In the genomic region with DNA sequence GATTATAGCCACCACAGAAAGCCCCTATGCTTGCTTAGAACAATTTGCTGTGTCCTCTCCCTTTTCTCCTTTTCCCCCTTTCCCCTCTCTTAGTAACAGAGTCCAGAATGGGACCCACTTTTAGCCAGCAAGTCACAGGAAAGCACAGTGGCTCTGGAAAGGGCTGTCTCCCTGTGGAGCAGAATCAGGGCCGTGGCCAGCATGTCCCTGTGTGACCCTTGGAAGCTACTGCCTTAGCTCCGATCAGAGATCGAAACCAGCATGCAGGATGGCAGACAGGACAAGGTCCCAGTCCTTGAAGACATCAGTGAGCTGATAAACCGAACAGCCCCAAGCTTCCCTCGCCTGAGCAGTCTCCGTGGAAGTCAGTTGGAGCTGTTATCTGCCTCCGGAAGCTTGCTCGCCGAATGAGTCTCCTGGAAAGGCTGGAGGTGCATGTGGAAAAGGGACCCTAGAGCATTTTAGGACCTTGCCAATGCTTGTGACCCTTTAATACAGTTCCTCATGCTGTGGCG, we compare ENCODE assay signal across 26 mouse cellular contexts. TPM values are rescaled to one million over a fixed set of nuclear protein-coding genes. Genes with fewer than 3 reads are reported as not detected.
DNase-seq lines count a peak whose midpoint lies in the region; ATAC-seq and TF ChIP-seq lines count a peak whose summit lies in the region.
"Had no signal": no experiment of that assay in that cellular context is flagged by ENCODE, and none has a peak within 500 bp of the region (broad histone marks: within the 10 kb centered on the region; RNA-seq: fewer than 3 reads in every experiment).

No protein-coding gene starts in this region.

- H3K9ac ChIP-seq in intestine, postnatal 0 days (ENCODE audit: low read depth, low read length) = no peak overlapping the region
- H3K9ac ChIP-seq: embryonic facial prominence, embryonic 12.5 days; embryonic facial prominence, embryonic 15.5 days; forebrain, postnatal 0 days; heart, embryonic 12.5 days; heart, embryonic 15.5 days; hindbrain, embryonic 14.5 days had no signal

- DNase-seq in adrenal gland, postnatal 10 days = peak; percentile 59
- DNase-seq in adrenal gland, adult 2 months = no peak
- peak; percentile 39 to 52 for DNase-seq in cerebellum, postnatal 14 days
- no peak for DNase-seq in cerebellum, adult 11-12 months
- DNase-seq: adrenal gland, postnatal 36 days; cerebellum, adult 8-10 months; cerebellum, postnatal 25 days; forebrain, postnatal 0 days; gastrocnemius, adult 2 months; gastrocnemius, postnatal 36 days; heart, adult 18-20 months; heart, postnatal 10 days; heart, postnatal 4 days; kidney, adult 18-20 months; kidney, adult 9 months had no signal

- TF ChIP-seq CTCF in intestine, postnatal 0 days (IDR thresholded peaks at IDR 0.05; ENCODE audit: low read depth) = no peak

- no peak overlapping the region for H3K4me3 ChIP-seq in intestine, postnatal 0 days (ENCODE audit: low read depth, low read length)
- H3K4me3 ChIP-seq: embryonic facial prominence, embryonic 12.5 days; embryonic facial prominence, embryonic 15.5 days; gastrocnemius, adult 2 months; heart, embryonic 12.5 days; heart, embryonic 15.5 days had no signal

- H3K27me3 ChIP-seq in intestine, postnatal 0 days (replicated peaks; ENCODE audit: control insufficient read depth, insufficient read depth, low read length) = no peaks in the 10 kb centered on the region
- H3K27me3 ChIP-seq: embryonic facial prominence, embryonic 12.5 days; embryonic facial prominence, embryonic 15.5 days; heart, embryonic 12.5 days; heart, embryonic 15.5 days had no signal

- no peaks in the 10 kb centered on the region for H3K9me3 ChIP-seq in intestine, postnatal 0 days (ENCODE audit: control insufficient read depth)
- H3K9me3 ChIP-seq: embryonic facial prominence, embryonic 12.5 days; embryonic facial prominence, embryonic 15.5 days; heart, embryonic 12.5 days; heart, embryonic 15.5 days had no signal

- 41% methylated on average over 10 of the region's 10 CpGs for WGBS in intestine, postnatal 0 days

- no peaks in the 10 kb centered on the region for H3K36me3 ChIP-seq in intestine, postnatal 0 days (ENCODE audit: control insufficient read depth, insufficient read depth)
- H3K36me3 ChIP-seq: embryonic facial prominence, embryonic 12.5 days; heart, embryonic 12.5 days; heart, embryonic 15.5 days had no signal

- ATAC-seq in intestine, postnatal 0 days = peak; percentile 47
- ATAC-seq in megakaryocyte progenitor cell, adult 5-6 weeks (replicated peaks; ENCODE audit: poor library complexity) = no peak
- ATAC-seq: activated CD4-positive, CD25-positive, alpha-beta regulatory T cell, adult 4 months; forebrain, embryonic 14.5 days; forebrain, postnatal 0 days; hindbrain, postnatal 0 days; inflammation-experienced regulatory T-cells, adult 6 months had no signal

- H3K4me2 ChIP-seq in intestine, postnatal 0 days (replicated peaks; ENCODE audit: low read depth) = no peak overlapping the region
- H3K4me2 ChIP-seq: embryonic facial prominence, embryonic 12.5 days; embryonic facial prominence, embryonic 15.5 days; heart, embryonic 12.5 days; heart, embryonic 15.5 days; hindbrain, embryonic 14.5 days had no signal

- H3K4me1 ChIP-seq in intestine, postnatal 0 days (replicated peaks; ENCODE audit: control insufficient read depth, insufficient read depth, low read length) = 0 out of 2 replicates have a peak, but pooled peaks cover 5% of the 10 kb centered on the region
- H3K4me1 ChIP-seq: embryonic facial prominence, embryonic 15.5 days had no signal

- peak overlapping the region; percentile 91 for H3K27ac ChIP-seq in intestine, postnatal 0 days (ENCODE audit: low read depth, low read length)
- H3K27ac ChIP-seq: embryonic facial prominence, embryonic 12.5 days; embryonic facial prominence, embryonic 15.5 days; gastrocnemius, adult 2 months; heart, embryonic 15.5 days; hindbrain, embryonic 14.5 days; hindbrain, postnatal 0 days had no signal

RNA-seq across cellular contexts. Expression of a gene that starts 7.4 kb away (rescaled TPM):
- 1 to 10 TPM; 4.2 to 5.5 TPM for total RNA-seq in adrenal gland, postnatal 10 days (2021)
- total RNA-seq in adrenal gland, adult 2 months (2021) = 1 to 10 TPM; 1.9 to 3.9 TPM
- 3.6 and 4.0 TPM in 2 replicates for polyA plus RNA-seq in adrenal gland, adult 2 months (2012; rRNA removed)
- 3.5 and 3.6 TPM in 2 replicates for polyA plus RNA-seq in intestine, postnatal 0 days (2015; fragmentation: Nextera tagmentation; extraction: Ambion mirVana)
- 8.0 and 10.8 TPM in 2 replicates for total RNA-seq in megakaryocyte progenitor cell, adult 5-6 weeks (2015)
- total RNA-seq in megakaryocyte progenitor cell, adult 5-6 weeks (2017) = 7.0 and 8.9 TPM in 2 replicates

RNA-seq across cellular contexts. Expression of a gene that starts 23.3 kb away (rescaled TPM):
- total RNA-seq in adrenal gland, postnatal 10 days (2021) = 10 to 100 TPM in 1 of 2 experiments, 1 to 10 TPM in 1; 8.5 to 11.8 TPM
- total RNA-seq in adrenal gland, adult 2 months (2021) = 1 to 10 TPM; 8.2 to 9.3 TPM
- 3.7 and 5.2 TPM in 2 replicates for polyA plus RNA-seq in adrenal gland, adult 2 months (2012; rRNA removed)
- 54.4 and 55.4 TPM in 2 replicates for polyA plus RNA-seq in intestine, postnatal 0 days (2015; fragmentation: Nextera tagmentation; extraction: Ambion mirVana)
- total RNA-seq in megakaryocyte progenitor cell, adult 5-6 weeks (2015) = 42.3 and 45.4 TPM in 2 replicates
- 5.6 TPM in 2 replicates for total RNA-seq in megakaryocyte progenitor cell, adult 5-6 weeks (2017)

RNA-seq across cellular contexts. Expression of a gene that starts 23.4 kb away (rescaled TPM):
- 10 to 100 TPM; 24.2 to 38.0 TPM for total RNA-seq in adrenal gland, postnatal 10 days (2021)
- 10 to 100 TPM; 47.6 to 57.0 TPM for total RNA-seq in adrenal gland, adult 2 months (2021)
- 43.5 and 46.5 TPM in 2 replicates for polyA plus RNA-seq in adrenal gland, adult 2 months (2012; rRNA removed)
- 7.5 and 10.5 TPM in 2 replicates for polyA plus RNA-seq in intestine, postnatal 0 days (2015; fragmentation: Nextera tagmentation; extraction: Ambion mirVana)
- total RNA-seq in megakaryocyte progenitor cell, adult 5-6 weeks (2015) = 14.0 and 14.9 TPM in 2 replicates
- total RNA-seq in megakaryocyte progenitor cell, adult 5-6 weeks (2017) = 16.7 and 22.1 TPM in 2 replicates

RNA-seq across cellular contexts. Expression of a gene that starts 56.8 kb away (rescaled TPM):
- 10 to 100 TPM; 88.3 to 96.8 TPM for total RNA-seq in adrenal gland, postnatal 10 days (2021)
- 100 to 1,000 TPM; 104 to 121 TPM for total RNA-seq in adrenal gland, adult 2 months (2021)
- 40.8 and 66.2 TPM in 2 replicates for polyA plus RNA-seq in adrenal gland, adult 2 months (2012; rRNA removed)
- 64.7 and 68.3 TPM in 2 replicates for polyA plus RNA-seq in intestine, postnatal 0 days (2015; fragmentation: Nextera tagmentation; extraction: Ambion mirVana)
- 59.2 and 60.4 TPM in 2 replicates for total RNA-seq in megakaryocyte progenitor cell, adult 5-6 weeks (2015)
- 65.8 and 89.2 TPM in 2 replicates for total RNA-seq in megakaryocyte progenitor cell, adult 5-6 weeks (2017)

Comparison
In these comparisons a context has a peak if more than half of its experiments do, and no peak if none do; other contexts are left out.
1. DNase-seq: peak in adrenal gland, postnatal 10 days (single experiment) and cerebellum, postnatal 14 days (2 of 2); none in adrenal gland, adult 2 months (single experiment) and cerebellum, adult 11-12 months (single experiment).